Mouse (Mus musculus) limb, embryonic 10.5 days (tissue): ENCODE results near the gene Mark4. TPM values are rescaled to one million over a fixed set of nuclear protein-coding genes. Genes with fewer than 3 reads are reported as not detected.

Experiments
- DNase-seq: peaks from one replicate; pipeline ENCODE4 v3.0.0-alpha.2; 2017; ENCODE audit warnings: low spot score
- H3K27ac ChIP-seq: fragments of 300-500 bp; sonication (generic); 2 replicates; pipeline ENCODE4 v1.5.1; 2016; ENCODE audit warnings: mild to moderate bottlenecking
- H3K27me3 ChIP-seq: fragments of 300-500 bp; sonication (generic); 2 replicates; pipeline ENCODE4 v1.6.1; 2016; ENCODE audit warnings: low read depth, mild to moderate bottlenecking; ENCODE audit not compliant: poor library complexity, severe bottlenecking
- H3K36me3 ChIP-seq: fragments of 300-500 bp; sonication (generic); 2 replicates; pipeline ENCODE4 v1.6.1; 2016; ENCODE audit warnings: mild to moderate bottlenecking, moderate library complexity
- H3K4me1 ChIP-seq: fragments of 300-500 bp; sonication (generic); 2 replicates; pipeline ENCODE4 v1.6.1; 2016
- H3K4me3 ChIP-seq: fragments of 300-500 bp; sonication (generic); 2 replicates; pipeline ENCODE4 v1.5.1; 2016; ENCODE audit warnings: mild to moderate bottlenecking, moderate library complexity
- H3K9me3 ChIP-seq: fragments of 300-500 bp; sonication (generic); replicated peaks from 2 replicates; pipeline ENCODE4 v1.6.1; 2016; ENCODE audit warnings: mild to moderate bottlenecking
- WGBS: fragments of 180-500 bp; shearing (Covaris S2); methylation state at CpG from one replicate; pipeline ENCODE4 v1.1.7; 2016; 5-methylcytosine and 5-hydroxymethylcytosine counted together
- polyA plus RNA-seq: library from polyadenylated mRNA; unstranded; fragments of >200 nt; fragmentation: Nextera tagmentation; extraction: Ambion mirVana; gene quantifications from 2 replicates; pipeline ENCODE4 v1.2.1, GENCODE M21; 2016

Gene Mark4
- polyA plus RNA-seq, 1 experiment from 2014 or later, result 8.0 TPM

DNA sequence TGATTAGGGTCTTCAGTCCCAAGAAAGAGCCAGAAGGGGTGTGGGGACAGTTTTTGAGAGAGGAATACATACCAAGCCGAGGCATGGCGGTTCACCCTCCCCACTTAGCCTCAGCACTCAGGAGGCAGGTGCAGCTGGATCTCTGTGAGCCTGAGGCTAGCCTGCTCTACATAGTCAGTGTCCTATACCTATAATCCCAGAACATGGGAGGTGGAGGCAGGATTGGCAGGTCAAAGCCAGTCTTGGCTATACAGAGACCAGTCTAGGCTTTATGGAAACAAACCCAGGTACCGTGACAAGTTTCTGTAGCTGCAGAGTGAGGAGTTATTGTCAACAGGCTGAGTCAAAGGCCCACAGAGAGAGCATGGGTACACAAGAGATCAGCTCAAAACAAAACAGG is 35.5 kb downstream of the Mark4 start:
- 90% methylated on average over 3 of the region's 3 CpGs for WGBS
- Histone ChIP-seq H3K4me3 (no peak overlapping the region), H3K36me3 (peaks cover 34% of the 10 kb centered on the region), H3K4me1 (peaks cover 13% of the 10 kb centered on the region), H3K27me3 (peaks cover 47% of the 10 kb centered on the region), H3K9me3 (0 out of 2 replicates have a peak, but pooled peaks cover 1% of the 10 kb centered on the region), H3K27ac (no peak overlapping the region)
- DNase-seq, result no peak

DNA sequence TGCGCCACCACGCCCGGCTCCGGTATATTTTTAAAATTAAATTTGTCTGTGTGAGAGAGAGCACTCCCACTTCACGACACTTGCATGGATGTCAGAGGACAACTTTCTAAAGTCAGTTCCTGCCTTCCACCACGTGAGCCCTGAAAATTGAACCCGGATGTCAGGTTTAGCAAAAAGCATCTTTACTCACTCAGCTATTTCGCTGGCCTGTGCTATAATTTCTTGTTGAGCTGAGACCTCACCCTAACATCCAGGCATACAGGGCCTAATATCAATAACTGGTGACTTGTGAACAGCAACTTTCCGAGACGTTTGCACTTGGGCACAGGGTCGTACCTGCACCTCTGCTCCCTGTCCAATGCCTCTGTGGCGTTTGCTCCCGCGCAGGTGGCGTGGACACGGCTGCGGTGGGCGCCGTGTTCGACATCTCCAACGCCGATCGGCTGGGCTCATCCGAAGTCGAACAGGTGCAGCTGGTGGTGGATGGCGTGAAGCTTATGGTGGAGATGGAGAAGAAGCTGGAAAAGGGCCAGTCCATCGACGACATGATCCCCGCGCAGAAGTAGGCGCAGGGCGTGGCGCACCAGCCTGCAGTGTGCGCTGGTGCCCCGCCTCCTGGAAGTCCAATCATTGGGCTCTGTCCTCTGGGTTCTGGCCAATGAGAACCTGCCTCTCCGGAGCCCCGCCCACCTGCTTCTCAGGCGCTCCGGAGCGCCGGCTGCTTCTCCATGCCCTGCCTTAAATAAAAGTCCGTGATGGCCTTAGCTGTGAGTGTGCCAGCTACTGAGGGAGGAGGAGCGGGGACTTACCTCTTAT is 37.6 kb downstream of the Mark4 start:
- DNase-seq, result peak; percentile 86
- 0 out of 2 replicates have a peak, but pooled peaks cover 2% of the 10 kb centered on the region for H3K9me3 ChIP-seq
- H3K36me3 ChIP-seq, result peaks cover 13% of the 10 kb centered on the region
- peak overlapping the region; percentile 49 for H3K4me3 ChIP-seq
- peaks cover 67% of the 10 kb centered on the region for H3K27me3 ChIP-seq
- WGBS, result 12% methylated on average over 43 of the region's 43 CpGs
- H3K27ac ChIP-seq, result no peak overlapping the region
- peaks cover 13% of the 10 kb centered on the region for H3K4me1 ChIP-seq

DNA sequence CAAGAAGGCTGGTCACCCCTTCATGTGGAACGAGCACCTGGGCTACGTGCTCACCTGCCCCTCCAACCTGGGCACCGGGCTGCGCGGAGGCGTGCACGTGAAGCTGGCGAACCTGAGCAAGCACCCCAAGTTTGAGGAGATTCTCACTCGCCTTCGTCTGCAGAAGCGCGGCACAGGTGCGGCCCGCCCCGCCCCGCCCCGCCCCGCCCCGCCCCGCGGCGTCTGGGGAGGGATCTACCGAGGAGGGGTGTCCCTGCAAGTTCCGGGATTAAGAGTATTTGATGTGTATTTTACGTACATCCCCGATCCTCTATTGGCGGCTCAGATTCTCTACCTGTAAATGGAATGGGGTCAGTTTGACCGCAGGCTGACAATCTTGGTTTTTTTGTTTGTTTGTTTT is 38.5 kb downstream of the Mark4 start:
- peaks cover 76% of the 10 kb centered on the region for H3K27me3 ChIP-seq
- 0 out of 2 replicates have a peak, but pooled peaks cover 2% of the 10 kb centered on the region for H3K9me3 ChIP-seq
- H3K36me3 ChIP-seq, result peaks cover 4% of the 10 kb centered on the region
- H3K27ac ChIP-seq, result no peak overlapping the region
- no peak overlapping the region for H3K4me3 ChIP-seq
- WGBS, result 5% methylated on average over 28 of the region's 28 CpGs
- DNase-seq, result no peak
- peaks cover 13% of the 10 kb centered on the region for H3K4me1 ChIP-seq

DNA sequence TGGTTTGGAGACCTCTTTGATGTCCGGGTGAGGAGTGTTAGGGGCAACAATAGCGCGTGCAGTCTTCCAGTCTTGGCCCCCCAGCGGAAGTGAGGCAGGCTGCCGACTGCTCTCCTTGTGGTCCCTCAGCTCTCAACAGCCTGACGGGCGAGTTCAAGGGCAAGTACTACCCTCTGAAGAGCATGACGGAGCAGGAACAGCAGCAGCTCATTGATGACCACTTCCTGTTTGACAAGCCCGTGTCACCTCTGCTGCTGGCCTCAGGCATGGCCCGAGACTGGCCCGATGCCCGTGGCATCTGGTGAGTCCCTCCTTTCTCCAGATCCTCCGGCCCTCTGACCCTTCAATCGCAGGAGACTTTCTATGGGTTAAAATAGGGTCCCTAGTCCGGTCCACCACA is 42.0 kb downstream of the Mark4 start:
- Histone ChIP-seq H3K27me3 (peaks cover 73% of the 10 kb centered on the region), H3K36me3 (no peaks in the 10 kb centered on the region), H3K4me1 (peaks cover 13% of the 10 kb centered on the region), H3K4me3 (no peak overlapping the region), H3K9me3 (0 out of 2 replicates have a peak, but pooled peaks cover 2% of the 10 kb centered on the region), H3K27ac (no peak overlapping the region)
- no peak for DNase-seq
- 82% methylated on average over 15 of the region's 15 CpGs for WGBS

DNA sequence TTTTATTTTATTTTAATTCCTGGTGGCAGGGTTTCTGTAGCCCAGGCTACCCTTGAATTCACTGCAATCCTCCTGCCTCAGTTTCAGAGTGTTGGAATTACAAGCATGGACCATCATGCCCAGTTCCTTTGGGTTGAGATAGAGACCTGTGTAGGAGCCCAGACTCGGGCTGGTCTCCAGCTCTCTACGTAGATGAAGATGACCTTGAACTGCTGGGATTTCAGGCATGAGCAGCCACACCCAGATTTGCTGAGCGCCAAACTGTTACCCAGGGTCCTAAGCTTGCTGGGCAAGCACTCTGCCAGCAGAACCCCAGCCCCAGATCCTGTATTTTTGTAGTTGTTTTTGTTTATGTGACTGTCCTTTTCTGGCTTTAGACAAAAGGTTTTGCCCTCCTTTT is 45.1 kb downstream of the Mark4 start:
- no peaks in the 10 kb centered on the region for H3K36me3 ChIP-seq
- peaks cover 10% of the 10 kb centered on the region for H3K4me1 ChIP-seq
- H3K4me3 ChIP-seq, result no peak overlapping the region
- WGBS, result 83% methylated on average over 3 of the region's 3 CpGs
- 0 out of 2 replicates have a peak, but pooled peaks cover 2% of the 10 kb centered on the region for H3K9me3 ChIP-seq
- peaks cover 46% of the 10 kb centered on the region for H3K27me3 ChIP-seq
- DNase-seq, result no peak
- no peak overlapping the region for H3K27ac ChIP-seq

DNA sequence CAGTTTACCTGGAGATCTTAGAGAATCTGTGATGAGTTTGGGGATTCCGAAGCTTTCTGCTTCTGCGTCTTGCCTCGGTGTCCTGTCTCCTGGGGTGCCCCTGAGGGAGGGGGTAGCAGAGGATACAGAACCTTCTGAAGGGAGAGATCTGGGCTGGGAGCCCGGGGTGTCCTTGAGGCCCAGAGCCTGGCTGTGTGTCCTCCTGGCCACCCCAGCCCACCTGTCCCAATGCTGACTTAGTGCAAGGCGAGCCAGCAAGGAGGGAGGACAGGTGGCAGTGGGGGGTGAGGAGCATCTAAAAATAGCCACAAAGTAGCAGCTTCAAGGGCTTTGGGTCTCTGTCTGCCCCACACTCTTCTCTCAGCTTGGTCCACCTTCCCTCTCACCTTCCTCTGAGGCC is 46.8 kb downstream of the Mark4 start:
- no peak for DNase-seq
- H3K27ac ChIP-seq, result no peak overlapping the region
- peaks cover 32% of the 10 kb centered on the region for H3K27me3 ChIP-seq
- no peak overlapping the region for H3K4me3 ChIP-seq
- no peaks in the 10 kb centered on the region for H3K9me3 ChIP-seq
- WGBS, result 83% methylated on average over 5 of the region's 5 CpGs
- no peaks in the 10 kb centered on the region for H3K36me3 ChIP-seq
- H3K4me1 ChIP-seq, result peaks cover 10% of the 10 kb centered on the region

DNA sequence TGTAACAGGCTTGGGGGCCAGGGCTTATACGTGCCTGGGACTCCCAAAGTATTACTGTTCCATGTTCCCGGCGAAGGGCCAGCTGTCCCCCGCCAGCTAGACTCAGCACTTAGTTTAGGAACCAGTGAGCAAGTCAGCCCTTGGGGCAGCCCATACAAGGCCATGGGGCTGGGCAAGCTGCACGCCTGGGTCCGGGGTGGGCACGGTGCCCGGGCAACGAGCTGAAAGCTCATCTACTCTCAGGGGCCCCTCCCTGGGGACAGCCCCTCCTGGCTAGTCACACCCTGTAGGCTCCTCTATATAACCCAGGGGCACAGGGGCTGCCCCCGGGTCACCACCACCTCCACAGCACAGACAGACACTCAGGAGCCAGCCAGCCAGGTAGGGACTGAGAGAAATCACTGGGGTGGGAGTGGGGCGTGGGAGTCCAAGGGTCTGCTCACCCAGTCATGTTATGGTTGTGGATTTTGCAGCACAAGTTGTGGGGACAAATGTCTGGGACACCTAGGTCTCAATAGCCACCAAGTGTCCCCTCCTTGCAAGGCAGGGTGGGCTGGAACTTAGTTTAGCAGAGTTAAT is 47.8 kb downstream of the Mark4 start:
- Histone ChIP-seq H3K9me3 (no peaks in the 10 kb centered on the region), H3K27ac (no peak overlapping the region), H3K4me1 (peaks cover 12% of the 10 kb centered on the region), H3K36me3 (no peaks in the 10 kb centered on the region), H3K4me3 (no peak overlapping the region), H3K27me3 (peaks cover 29% of the 10 kb centered on the region)
- WGBS, result 86% methylated on average over 11 of the region's 11 CpGs
- DNase-seq, result no peak

DNA sequence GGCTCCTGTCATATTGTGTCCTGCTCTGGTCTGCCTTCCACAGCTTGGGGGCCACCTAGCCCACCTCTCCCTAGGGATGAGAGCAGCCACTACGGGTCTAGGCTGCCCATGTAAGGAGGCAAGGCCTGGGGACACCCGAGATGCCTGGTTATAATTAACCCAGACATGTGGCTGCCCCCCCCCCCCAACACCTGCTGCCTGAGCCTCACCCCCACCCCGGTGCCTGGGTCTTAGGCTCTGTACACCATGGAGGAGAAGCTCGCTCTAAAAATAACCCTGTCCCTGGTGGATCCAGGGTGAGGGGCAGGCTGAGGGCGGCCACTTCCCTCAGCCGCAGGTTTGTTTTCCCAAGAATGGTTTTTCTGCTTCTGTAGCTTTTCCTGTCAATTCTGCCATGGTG is 48.9 kb downstream of the Mark4 start:
- Histone ChIP-seq H3K4me1 (peaks cover 16% of the 10 kb centered on the region), H3K36me3 (no peaks in the 10 kb centered on the region), H3K27me3 (peaks cover 29% of the 10 kb centered on the region), H3K9me3 (no peaks in the 10 kb centered on the region), H3K4me3 (no peak overlapping the region), H3K27ac (no peak overlapping the region)
- DNase-seq, result no peak
- WGBS, result 70% methylated on average over 6 of the region's 6 CpGs

DNA sequence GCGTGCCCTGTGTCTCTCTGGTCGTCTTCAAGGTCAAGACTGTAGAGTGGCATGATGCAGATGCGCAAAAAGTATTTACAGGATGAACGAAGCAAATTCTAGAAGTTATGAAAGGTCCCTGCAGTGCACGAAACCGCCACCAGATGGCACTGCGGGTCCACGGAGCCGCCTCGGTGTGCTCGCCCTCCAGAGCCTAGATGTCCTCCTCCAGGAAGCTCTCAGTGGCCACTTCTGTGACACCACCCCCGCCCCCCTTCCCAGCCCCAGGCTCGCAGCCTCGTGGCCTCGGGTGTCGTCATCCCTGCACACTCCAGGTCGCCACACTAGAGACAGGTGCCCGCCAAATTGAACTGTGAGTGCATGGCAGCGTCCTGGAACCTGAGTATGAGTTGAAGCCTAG is 53.2 kb downstream of the Mark4 start:
- no peak overlapping the region for H3K27ac ChIP-seq
- H3K4me3 ChIP-seq, result peak overlapping the region; percentile 25; the same call in 1 of the 2 replicates
- WGBS, result 4% methylated on average over 19 of the region's 19 CpGs
- H3K9me3 ChIP-seq, result peaks cover 5% of the 10 kb centered on the region
- H3K4me1 ChIP-seq, result peaks cover 23% of the 10 kb centered on the region
- H3K27me3 ChIP-seq, result peaks cover 67% of the 10 kb centered on the region
- peak; percentile 93 for DNase-seq
- H3K36me3 ChIP-seq, result no peaks in the 10 kb centered on the region

DNA sequence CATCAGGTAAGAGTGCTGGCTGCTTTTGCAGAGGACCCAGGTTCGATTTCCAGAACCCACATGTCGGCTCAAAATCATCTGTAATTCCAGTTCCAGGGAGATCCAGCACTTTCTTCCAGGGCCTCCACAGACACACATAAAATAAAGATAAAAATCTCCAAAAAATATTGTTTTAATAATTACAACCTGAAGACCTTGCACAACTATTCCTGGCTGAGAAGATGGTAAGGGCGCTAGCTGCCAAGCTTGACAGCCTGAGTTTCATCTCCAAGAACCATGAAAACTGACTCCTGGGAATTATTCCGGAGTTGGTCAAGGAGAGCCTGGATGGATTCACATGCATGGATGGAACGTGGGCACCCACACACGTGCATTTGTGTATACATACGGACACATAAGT is 54.1 kb downstream of the Mark4 start, which contains the start of gene Ckm:
Ckm (plus strand) TSS at position 301 of the 400 bp plus-strand sequence.
- WGBS, result 56% methylated on average over 7 of the region's 7 CpGs
- DNase-seq, result no peak
- Histone ChIP-seq H3K9me3 (peaks cover 5% of the 10 kb centered on the region), H3K36me3 (no peaks in the 10 kb centered on the region), H3K27me3 (peaks cover 73% of the 10 kb centered on the region), H3K4me1 (peaks cover 21% of the 10 kb centered on the region), H3K4me3 (peak within 1 kb of the TSS; percentile 74), H3K27ac (peak within 1 kb of the TSS; percentile 68; the same call in 1 of the 2 replicates)

DNA sequence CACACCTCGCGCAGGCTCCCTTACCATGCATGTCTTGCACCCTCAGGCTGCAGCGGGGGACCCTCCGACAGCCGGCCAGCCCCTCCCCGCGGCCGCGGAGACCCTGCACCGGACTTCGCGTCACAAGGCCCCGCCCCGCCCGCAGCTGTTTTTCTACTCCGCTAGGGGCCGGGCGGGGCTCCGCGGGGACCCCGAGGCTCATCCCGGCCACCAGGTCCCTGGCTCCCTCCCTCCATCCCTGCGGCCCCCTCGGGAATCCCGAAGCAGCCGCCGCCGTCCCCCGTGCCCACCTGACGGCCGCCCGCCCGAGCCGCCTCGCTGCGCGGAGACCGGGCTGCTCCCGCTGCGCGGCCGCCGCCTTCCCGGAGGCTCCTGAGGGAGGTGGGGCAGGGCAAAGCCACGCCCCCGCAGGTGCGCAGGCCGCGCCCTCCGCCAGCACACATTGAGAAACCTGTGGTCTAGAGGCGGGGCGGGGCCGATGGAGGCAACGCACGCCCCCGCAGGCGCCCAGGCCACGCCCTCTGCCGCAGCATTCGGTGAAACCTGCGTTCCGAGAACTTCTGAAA is 54.8 kb downstream of the Mark4 start, which contains the start of gene Klc3:
Klc3 (minus strand) TSS at position 374 of the 566 bp plus-strand sequence.
- Histone ChIP-seq H3K27ac (peak within 1 kb of the TSS; percentile 68; the same call in 1 of the 2 replicates), H3K27me3 (peaks cover 79% of the 10 kb centered on the region), H3K36me3 (no peaks in the 10 kb centered on the region), H3K9me3 (peaks cover 5% of the 10 kb centered on the region), H3K4me1 (peaks cover 26% of the 10 kb centered on the region), H3K4me3 (peak within 1 kb of the TSS; percentile 74)
- 1% methylated on average over 62 of the region's 62 CpGs for WGBS
- peak; percentile 77 for DNase-seq

DNA sequence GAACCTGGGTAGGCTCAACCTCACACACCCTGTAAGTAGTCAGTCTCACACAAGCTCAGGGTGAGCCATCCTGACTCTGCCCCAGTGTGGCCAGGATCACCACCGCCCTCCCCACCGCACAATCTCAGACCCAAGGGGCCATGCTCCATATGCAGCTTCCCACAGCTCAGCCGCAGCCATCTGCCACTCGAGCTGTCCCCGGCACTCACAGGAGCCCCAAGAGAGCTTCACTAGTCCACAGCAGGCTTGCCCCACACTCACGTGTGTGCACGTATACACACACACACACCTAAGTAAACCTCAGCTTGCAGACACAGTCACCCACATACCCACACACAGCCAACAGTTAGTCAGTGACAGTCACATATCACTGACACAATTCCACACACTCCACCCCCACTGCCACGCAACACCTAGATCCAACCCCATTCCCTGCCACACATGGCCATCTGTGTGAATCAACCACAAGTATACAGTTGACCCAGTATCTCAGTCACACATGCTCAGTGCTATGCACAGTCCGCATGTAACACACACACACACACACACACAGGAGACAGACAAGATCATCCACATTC is 56.0 kb downstream of the Mark4 start:
- no peak overlapping the region for H3K27ac ChIP-seq
- no peak overlapping the region for H3K4me3 ChIP-seq
- peaks cover 89% of the 10 kb centered on the region for H3K27me3 ChIP-seq
- H3K36me3 ChIP-seq, result no peaks in the 10 kb centered on the region
- peaks cover 5% of the 10 kb centered on the region for H3K9me3 ChIP-seq
- DNase-seq, result no peak
- 89% methylated on average over 9 of the region's 9 CpGs for WGBS
- H3K4me1 ChIP-seq, result peaks cover 26% of the 10 kb centered on the region
